Mouse (Mus musculus): ENCODE data around the gene Map6. TPM values are rescaled to one million over a fixed set of nuclear protein-coding genes. Genes with fewer than 3 reads are reported as not detected.

The Map6 gene
- total RNA-seq, 2 experiments from 2014 or later: 2.9 to 3.3 TPM

DNA sequence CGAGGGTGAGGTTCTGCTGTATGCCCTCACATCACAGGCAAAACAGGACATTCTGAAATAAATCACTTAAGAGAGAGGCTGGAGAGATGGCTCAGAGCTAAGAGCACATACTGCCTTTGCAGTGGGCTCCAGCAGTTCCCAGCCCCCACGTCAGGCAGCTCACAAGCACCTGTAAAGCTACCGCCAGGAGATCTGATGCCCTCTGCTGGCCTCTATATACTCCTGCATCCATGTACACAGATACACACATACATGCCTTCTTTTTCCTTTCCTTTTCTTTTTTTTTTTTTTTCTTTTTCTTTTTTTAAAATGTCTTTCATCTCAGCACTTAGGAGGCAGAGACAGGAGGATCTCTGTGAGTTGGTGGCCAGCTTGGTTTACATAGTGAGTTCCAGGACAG, 5.3 kb upstream of the Map6 start:
- intact Hi-C loops (cut with DNase I): no loop called here
- no peak for DNase-seq

DNA sequence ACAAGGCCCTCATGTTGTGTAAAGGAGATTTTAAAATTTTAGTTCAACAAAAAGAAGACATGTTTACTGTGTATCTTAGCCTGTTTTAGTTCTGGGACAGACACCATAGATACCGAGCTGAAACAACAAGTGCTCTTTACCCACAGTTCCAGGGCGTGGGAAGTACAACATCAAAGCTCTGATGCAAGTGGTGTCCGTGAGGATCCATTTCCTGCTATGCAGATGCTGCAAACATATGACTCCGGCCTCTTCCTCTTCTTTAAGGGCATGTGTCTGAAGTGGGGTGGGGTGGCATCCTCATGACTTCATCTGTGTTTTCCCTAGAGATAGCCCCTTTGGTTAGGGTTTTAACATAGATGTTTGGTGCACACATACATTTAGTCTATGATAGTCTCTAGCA, 3.7 kb upstream of the Map6 start:
- DNase-seq: no peak
- intact Hi-C loops (cut with DNase I): no loop called here

DNA sequence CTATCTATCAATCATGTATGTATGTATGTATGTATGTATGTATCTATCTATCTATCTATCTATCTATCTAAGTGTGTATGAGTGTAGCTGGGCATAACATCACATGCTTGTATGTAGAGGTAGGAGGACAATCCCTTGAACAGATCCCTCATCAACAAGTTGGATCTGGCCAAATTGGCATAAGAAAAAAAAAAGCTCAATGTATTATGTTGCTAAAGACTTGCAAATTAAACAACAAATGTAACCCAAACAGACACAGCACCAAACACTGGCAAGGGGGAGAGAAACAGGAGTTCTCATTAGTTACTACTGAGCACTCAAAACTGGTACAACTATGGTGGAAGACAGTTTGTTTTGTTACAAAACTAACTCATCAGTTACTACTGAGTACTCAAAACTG, 2.6 kb upstream of the Map6 start:
- intact Hi-C loops (cut with DNase I): no loop called here
- no peak for DNase-seq

DNA sequence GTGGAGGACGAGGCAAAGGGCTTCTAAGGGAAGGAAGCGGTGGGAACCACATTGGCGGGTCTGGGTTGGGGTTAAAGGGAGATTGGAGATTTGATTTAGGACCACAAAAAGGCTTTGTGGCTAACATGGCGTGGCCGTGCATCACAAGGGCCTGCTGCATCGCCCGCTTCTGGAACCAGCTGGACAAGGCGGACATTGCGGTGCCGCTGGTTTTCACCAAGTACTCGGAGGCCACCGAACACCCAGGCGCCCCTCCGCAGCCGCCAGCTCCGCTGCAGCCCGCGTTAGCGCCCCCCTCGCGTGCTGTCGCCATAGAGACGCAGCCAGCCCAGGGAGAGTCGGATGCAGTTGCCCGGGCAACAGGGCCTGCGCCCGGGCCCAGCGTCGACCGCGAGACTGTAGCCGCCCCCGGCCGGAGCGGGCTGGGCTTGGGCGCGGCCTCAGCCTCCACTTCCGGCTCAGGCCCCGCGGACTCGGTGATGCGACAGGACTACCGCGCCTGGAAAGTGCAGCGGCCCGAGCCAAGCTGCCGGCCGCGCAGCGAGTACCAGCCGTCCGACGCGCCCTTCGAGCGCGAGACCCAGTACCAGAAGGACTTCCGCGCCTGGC, 754 bp downstream of the Map6 start:
- peak; percentile 61 to 70 for DNase-seq

DNA sequence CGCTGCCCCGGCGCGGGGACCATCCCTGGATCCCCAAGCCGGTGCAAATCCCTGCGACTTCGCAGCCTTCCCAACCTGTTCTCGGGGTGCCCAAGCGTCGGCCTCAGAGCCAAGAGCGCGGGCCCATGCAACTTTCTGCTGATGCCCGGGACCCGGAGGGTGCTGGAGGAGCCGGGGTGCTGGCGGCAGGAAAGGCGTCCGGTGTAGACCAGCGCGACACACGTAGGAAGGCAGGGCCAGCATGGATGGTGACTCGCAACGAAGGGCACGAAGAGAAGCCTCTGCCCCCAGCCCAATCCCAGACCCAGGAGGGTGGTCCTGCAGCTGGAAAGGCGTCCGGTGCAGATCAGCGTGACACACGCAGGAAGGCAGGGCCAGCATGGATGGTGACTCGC, 1.3 kb downstream of the Map6 start:
- intact Hi-C loops (cut with DNase I): no loop called here
- no peak for DNase-seq

More for the DNA sequence above, 754 bp downstream of the Map6 start:
- intact Hi-C loops (cut with DNase I): no loop called here

DNA sequence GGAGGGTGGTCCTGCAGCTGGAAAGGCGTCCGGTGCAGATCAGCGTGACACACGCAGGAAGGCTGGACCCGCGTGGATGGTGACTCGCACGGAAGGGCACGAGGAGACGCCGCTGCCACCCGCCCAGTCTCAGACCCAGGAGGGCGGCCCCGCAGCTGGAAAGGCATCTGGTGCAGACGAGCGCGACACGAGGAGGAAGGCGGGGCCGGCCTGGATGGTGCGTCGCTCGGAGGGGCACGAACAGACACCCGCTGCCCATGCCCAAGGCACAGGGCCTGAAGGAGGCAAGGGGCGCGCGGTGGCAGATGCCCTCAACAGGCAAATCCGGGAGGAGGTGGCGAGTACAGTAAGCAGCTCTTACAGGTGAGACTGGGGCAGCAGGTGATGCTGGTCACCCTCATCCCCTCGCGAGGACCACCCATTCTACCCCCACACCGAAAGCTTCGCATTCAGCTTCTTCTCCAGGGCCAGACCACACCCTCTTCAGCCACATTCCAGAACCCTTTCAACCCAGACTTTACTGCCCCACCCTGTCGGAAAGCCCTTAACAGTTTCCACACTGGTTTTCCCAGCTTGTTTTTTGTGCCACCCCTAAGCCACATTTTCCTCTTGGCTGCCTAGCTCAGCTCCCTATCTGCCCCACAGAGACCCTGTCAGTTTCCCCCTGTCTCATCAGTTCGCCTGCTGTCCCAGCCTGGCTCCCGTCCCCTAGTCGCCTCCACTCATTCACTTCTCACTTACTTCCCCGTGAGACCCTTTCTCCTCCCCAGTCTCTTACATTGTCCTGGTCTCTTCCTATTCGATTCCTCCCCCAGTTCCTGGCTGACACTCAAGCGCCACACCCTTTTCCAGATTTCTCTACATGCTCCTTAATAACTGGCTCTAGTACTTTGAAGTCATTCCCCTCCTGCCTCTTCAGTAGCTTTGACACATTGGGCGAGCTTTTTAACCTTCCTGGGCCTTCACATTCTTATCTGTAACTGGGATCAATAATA, 2.0 kb downstream of the Map6 start:
- intact Hi-C loops (cut with DNase I): no loop called here
- peak; percentile 22 to 25 for DNase-seq

DNA sequence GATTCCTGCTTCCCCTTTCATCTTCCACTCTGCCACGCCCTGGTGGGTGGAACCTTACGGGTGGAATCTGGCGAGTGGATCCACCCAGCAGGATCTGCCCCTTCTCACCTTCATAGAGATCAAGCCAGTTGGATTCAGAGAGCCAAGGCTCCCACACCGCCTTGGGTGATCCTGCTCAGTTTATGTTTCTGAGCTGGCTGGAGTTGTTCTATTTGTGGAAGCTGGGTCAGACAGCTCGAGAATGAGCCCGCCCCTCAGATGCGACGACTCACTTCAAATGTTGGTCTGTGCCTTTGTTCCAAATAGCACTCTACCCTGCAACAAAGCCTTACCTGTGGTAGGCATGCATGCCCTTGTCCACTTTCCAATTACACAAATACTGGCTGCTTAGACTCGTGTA, 4.4 kb downstream of the Map6 start:
- intact Hi-C loops (cut with DNase I): loop anchor here (5.0 kb wide), 1 partner anchor 96 kb away; no protein-coding TSS in a partner anchor
- DNase-seq: no peak

DNA sequence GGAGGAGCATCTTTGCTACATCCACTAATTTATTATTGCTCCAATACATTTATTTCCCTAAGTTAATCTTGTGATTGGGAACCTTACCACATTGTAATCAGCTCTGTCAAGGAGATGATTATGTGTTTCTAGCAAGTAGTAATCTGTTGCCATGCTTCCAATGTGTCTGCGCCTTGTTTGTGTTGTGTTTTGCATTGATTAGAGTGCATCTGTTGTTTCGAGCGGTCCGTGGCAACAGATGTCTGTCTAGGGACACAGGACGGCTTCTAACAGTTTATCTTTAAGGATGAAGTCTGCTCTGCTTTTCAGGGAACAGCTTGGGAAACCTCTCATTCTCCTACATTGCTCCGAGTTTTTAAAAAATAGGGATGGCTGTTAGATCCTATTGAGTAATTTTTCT, 7.9 kb downstream of the Map6 start:
- DNase-seq: no peak
- intact Hi-C loops (cut with DNase I): no loop called here

DNA sequence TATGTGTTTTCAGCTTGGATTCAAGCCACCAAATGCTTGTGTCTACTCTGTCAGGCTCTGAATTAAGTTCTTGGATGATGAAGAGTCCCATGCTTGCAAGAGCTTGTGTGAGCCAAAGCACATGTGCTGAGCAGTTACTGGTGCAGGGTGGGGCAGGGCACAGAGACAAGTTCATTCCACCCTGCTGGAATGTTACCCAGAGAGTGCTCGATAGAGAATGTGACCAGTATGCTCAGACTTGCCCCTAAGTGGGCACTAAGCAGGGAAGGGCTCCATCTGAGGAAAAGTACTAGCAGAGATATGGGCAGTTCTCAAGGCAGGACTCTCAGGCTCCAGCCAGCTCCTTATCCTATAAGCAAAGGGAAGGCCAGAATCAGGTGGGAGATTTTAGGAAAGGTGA, 9.4 kb downstream of the Map6 start:
- intact Hi-C loops (cut with DNase I): no loop called here

DNA sequence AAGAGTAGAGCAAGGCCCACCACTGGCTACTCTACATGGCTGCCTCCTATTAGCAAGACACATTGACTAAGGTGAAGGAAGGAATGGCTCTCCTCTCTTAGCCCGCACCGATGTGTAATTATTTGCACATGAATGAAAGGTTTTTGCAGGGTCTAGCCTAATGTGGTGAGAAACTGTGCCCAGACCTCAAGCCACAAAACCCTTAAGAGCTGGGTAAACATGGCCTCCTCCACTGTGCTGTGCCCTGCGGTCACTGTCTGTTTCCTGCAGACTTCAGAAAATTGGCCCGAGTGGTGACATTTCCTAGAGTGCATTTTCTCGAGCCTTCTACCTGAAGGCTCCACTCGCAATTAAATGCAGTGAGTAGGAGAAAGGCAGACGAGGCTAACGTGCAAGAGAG, 11.1 kb downstream of the Map6 start:
- DNase-seq: no peak
- intact Hi-C loops (cut with DNase I): no loop called here

More for the DNA sequence above, 9.4 kb downstream of the Map6 start:
- DNase-seq: no peak

DNA sequence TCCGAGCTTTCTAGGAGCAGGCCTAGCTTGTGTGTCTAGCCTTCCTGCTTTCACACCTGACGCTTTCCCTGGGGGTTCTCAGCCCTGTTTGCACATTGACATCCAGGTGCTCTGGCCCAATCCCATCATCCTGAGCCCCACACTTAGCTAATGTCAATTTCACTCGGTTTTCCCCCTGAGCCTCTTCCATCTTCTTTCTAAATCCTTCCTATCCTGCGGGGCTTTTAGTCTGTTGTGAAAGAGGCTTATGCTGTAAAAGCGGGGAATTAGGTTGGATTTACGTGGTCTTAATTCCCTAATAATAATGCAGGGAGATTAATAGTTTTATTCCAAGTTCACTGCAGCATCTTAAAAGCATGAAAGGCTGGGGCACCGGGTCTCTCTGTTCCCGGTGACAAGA, 12.3 kb downstream of the Map6 start:
- intact Hi-C loops (cut with DNase I): no loop called here
- DNase-seq: no peak

DNA sequence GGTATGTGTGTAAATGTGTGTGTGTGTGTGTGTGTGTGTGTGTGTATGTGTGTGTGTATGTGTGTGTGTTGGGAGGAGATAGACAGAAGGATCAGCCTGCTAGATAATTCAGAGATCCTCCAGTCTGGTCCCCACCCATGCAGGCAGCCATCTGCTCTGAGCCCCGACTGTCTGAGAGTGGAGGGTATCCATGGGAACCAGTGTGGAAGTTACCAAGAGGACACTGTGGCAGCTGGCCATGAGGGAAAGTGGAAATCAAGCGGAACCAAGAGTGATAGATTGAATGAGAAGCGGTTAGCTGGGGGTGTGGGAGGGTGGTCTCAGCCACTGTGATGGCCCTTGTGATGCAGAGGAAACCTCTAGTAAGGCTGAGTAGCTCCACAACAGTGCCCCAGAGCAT, 20.0 kb downstream of the Map6 start:
- intact Hi-C loops (cut with DNase I): no loop called here
- no peak for DNase-seq

DNA sequence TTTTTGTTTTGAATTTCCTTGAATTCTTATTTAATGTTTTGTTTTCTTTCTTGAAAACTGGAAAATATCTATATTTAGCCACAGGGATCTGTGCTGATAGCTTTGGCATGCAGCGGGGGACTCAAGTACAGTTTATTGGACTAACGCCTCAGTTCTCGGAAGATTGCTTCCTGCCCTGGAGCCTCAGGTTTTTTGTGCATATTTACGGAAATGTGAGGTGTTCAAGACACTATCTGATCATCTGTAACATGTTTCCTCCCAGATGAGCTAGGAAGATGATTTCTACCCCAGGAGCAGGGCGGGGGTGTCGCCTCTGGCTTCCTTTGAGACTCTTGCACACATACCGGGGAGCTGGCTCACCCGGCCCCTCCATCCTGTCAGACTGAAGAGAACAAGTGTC, 22.8 kb downstream of the Map6 start:
- peak in 1 of 2 experiments; percentile 21 for DNase-seq

DNA sequence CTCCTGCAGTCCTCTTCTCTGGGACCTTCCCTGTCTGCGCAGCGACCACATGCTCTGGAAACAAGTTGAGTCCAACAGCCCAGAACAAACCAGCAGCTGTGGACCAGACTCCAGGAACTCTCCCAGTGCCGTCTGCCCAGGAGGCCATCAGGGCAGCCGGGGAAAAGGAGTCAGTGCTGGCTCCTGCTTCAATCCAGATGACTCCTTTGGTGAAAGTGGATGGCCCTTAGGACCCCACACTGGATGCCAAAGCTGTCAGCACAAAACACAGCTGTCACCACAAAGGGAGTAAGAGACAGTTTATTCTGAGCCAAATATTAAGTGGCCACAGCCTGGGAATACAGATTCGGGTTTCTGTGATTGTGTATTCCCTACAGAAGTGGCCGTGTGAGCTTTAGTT, 23.7 kb downstream of the Map6 start:
- intact Hi-C loops (cut with DNase I): no loop called here
- DNase-seq: no peak

More for the DNA sequence above, 22.8 kb downstream of the Map6 start:
- intact Hi-C loops (cut with DNase I): no loop called here

DNA sequence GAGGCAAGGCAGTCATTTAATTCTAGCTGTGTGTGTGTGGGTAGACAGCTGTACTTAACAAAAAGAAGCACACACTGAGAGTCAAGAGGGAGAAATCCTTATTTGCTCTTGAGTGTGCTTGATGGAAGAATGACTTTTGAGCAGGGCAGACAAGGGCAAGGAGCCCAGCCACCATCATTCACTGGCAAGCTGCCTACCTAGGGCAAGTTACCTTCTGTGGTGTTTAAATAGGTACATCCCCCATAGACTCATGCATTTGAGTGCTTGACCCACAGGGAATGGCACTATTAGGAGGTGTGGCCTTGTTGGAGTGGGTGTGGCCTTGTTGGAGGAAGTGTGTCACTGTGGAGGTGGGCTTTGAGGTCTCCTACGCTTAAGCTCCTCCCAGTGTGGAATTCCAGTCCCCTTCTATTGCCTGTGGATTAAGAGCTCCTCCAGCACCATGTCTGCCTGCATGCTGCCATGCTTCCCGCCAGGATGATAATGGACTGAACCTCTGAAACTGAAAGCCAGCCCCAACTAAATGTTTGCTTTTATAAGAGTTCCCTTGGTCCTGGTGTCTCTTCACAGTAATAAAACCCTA, 27.0 kb downstream of the Map6 start:
- intact Hi-C loops (cut with DNase I): no loop called here

DNA sequence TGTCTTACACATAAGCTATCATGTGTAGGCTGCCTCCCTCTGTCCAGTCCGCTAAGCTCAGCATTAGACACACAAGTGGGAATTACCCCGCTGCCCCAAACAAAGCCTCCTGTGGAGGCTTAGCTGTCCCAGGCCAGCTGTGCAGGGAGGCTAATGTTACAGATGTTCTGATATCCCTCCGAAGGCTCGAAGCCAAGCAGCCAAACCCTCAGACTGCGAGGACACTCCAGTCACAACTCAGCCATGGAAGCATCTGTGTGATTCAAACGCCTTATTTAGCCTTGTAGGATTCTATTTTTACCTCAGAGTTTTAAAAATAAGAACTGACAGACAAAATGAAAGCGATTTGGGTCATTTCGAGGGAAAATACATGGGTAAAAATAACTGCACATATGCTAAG, 27.9 kb downstream of the Map6 start:
- peak in 1 of 2 experiments; percentile 15 for DNase-seq
- intact Hi-C loops (cut with DNase I): no loop called here

More for the DNA sequence above, 27.0 kb downstream of the Map6 start:
- no peak for DNase-seq

DNA sequence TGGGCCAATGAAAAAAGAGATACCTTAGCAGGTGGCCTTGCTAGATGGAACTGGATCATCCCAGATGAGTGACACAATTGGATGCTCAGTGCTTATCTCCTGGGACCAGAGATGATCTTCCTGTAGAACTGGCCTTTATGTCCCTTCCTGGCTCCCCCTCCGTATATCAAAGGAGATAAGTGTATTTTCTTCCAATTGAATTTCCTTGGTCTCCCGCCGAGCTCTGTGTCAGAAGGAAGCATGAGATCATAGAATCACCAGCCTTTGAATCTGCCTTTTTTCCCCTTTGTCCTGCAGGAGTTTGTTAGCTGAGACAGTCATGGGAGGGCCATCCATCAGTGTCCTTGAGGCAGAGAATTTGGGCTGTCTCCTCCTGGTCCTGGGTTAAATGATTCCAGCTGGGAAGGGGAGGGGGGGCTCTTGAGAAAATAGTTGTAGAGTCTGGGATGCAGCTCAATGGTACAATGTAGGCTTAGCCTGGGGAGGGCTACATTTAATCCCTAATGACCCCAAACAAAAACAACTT, 33.5 kb downstream of the Map6 start:
- no peak for DNase-seq
- intact Hi-C loops (cut with DNase I): no loop called here

DNA sequence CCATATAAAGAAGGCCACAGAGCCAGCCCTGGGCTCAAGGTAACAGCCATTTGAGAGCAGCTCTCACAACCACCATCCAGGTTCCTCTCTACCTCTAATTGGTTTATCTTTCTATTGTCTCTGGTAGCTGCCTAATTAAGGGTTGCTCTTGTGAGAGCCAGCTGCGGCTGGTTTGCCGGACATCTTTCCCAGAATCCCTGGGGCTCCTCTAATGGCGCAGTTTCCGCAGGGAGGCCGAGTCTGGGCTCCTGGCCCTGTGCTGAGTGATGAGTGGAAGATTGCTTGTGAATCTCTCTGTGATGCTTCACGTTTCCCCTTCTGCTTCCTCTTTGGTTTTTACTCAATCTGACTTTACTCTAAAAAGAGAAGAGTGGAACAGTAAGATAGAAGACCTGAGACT, 36.8 kb downstream of the Map6 start:
- intact Hi-C loops (cut with DNase I): no loop called here
- peak in 1 of 2 experiments; percentile 27 for DNase-seq

DNA sequence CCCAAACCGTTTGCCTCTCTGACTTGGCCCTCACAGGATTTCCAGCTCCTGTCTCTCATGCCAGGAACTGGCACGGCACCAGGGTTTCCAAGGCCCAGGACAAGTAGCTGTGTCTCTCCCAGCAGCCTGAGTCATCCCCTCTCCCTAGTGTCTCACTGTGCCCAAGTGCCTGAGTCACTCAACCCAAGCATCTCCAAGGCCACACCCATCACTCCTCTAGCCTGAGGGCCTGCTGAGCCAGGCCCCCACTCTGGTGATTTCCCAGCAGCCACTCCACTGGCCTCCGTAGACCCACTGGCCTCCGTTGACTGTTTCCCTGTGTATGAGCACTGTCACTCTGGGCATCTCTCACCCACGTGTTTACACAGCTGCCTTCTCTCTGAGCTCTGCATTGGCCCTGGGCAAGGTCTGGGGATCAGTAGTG, 37.7 kb downstream of the Map6 start:
- peak; percentile 67 to 71 for DNase-seq
- intact Hi-C loops (cut with DNase I): no loop called here

DNA sequence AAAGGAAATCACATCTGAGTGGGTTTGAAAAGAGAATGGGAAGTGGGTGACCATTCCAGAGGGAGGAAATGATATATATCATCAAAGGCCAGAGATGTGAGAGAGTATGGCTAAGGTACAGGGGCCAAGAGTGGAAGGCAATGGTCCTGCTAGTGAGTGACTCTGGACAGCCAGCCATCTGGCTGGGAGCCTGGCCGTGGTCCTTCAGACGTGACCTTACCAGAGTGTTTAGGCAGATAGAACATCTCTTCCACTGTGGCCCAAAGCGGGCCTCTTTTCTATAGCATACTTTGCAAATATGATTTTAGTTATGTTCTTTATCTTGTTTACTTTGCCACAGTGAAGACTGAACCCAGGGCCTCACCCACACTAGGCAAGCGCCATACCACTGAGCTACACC, 38.4 kb downstream of the Map6 start:
- DNase-seq: no peak
- intact Hi-C loops (cut with DNase I): no loop called here

DNA sequence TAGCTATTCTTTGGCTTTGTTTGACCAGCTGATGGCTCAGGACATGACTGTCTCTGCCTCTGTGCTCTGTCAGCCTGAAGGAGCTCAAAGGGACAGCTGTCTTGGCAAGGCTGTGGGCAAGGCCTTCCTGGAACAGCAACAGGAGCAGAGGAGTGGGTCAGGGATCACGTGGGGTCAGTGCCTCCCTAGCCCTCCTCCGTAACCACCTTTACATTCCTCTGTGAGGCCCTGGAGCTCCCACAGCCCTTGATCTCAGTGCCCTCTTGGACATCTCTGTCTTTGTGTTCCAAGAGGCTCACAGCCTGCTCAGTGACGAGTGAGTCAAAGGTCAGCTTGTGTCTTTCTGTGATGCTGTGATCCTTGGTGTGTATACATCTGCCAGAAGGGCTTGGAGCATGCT, 39.4 kb downstream of the Map6 start:
- intact Hi-C loops (cut with DNase I): no loop called here
- no peak for DNase-seq

All from heart, postnatal 36 days (tissue).